Mouse (Mus musculus) limb, embryonic 15.5 days (tissue): Measurements from ENCODE around the gene Dennd4c. TPM values are rescaled to one million over a fixed set of nuclear protein-coding genes. Genes with fewer than 3 reads are reported as not detected.

Experiments used
- ATAC-seq: fragments of 200-750 bp; cut with Nextera tagmentation; 2 replicates; pipeline ENCODE4 v1.8.0; 2017; ENCODE audit warnings: low read depth, moderate TSS enrichment; ENCODE audit not compliant: insufficient number of reproducible peaks, low FRiP score, low TSS enrichment
- H3K27ac ChIP-seq: fragments of 300-500 bp; sonication (generic); 2 replicates; pipeline ENCODE4 v1.5.1; 2015; ENCODE audit warnings: moderate library complexity, mild to moderate bottlenecking, inconsistent platforms
- H3K27me3 ChIP-seq: fragments of 300-500 bp; sonication (generic); 2 replicates; pipeline ENCODE4 v1.6.1; 2015; ENCODE audit warnings: inconsistent platforms
- H3K36me3 ChIP-seq: fragments of 300-500 bp; sonication (generic); 2 replicates; pipeline ENCODE4 v1.6.1; 2015; ENCODE audit warnings: inconsistent platforms
- H3K4me1 ChIP-seq: fragments of 300-500 bp; sonication (generic); 2 replicates; pipeline ENCODE4 v1.6.1; 2015; ENCODE audit warnings: inconsistent platforms
- H3K4me2 ChIP-seq: fragments of 300-500 bp; sonication (generic); 2 replicates; pipeline ENCODE4 v1.6.1; 2015; ENCODE audit warnings: mild to moderate bottlenecking, inconsistent platforms
- H3K4me3 ChIP-seq: fragments of 300-500 bp; sonication (generic); 2 replicates; pipeline ENCODE4 v1.5.1; 2015; ENCODE audit warnings: mild to moderate bottlenecking, inconsistent platforms
- H3K9ac ChIP-seq: fragments of 300-500 bp; sonication (generic); 2 replicates; pipeline ENCODE4 v1.6.1; 2015; ENCODE audit warnings: inconsistent platforms
- H3K9me3 ChIP-seq: fragments of 300-500 bp; sonication (generic); 2 replicates; pipeline ENCODE4 v1.6.1; 2016; ENCODE audit warnings: inconsistent platforms
- WGBS: fragments of 180-500 bp; shearing (Covaris S2); methylation state at CpG from one replicate; pipeline ENCODE4 v1.1.7; 2015; 5-methylcytosine and 5-hydroxymethylcytosine counted together
- polyA plus RNA-seq: library from polyadenylated mRNA; unstranded; fragments of >200 nt; fragmentation: Nextera tagmentation; extraction: Ambion mirVana; gene quantifications from 2 replicates; pipeline ENCODE4 v1.2.1, GENCODE M21; 2015

Dennd4c gene
- polyA plus RNA-seq, 1 experiment from 2014 or later: 7.7 TPM

GRCm38 (mm10) chr4:86725175-86725574 lies 23.2 kb upstream of the Dennd4c start:
- Histone ChIP-seq H3K27me3 (no peaks in the 10 kb centered on the region), H3K4me2 (no peak overlapping the region), H3K4me3 (no peak overlapping the region), H3K9me3 (no peaks in the 10 kb centered on the region), H3K9ac (no peak overlapping the region), H3K27ac (no peak overlapping the region), H3K4me1 (no peaks in the 10 kb centered on the region), H3K36me3 (no peaks in the 10 kb centered on the region)
- WGBS: 17% methylated on average over 4 of the region's 4 CpGs
- ATAC-seq: no peak

- no peaks in the 10 kb centered on the region for H3K36me3 ChIP-seq
- H3K27ac ChIP-seq: no peak overlapping the region
- no peak overlapping the region for H3K4me3 ChIP-seq
- H3K4me2 ChIP-seq: no peak overlapping the region
- no peaks in the 10 kb centered on the region for H3K27me3 ChIP-seq
- no peak for ATAC-seq
- H3K9ac ChIP-seq: no peak overlapping the region
- no peaks in the 10 kb centered on the region for H3K9me3 ChIP-seq
- H3K4me1 ChIP-seq: no peaks in the 10 kb centered on the region
- 92% methylated on average over 5 of the region's 5 CpGs for WGBS
Observed at GRCm38 (mm10) chr4:86726141-86726540, 22.2 kb upstream of the Dennd4c start.

- H3K4me3 ChIP-seq: no peak overlapping the region
- no peak overlapping the region for H3K27ac ChIP-seq
- H3K9ac ChIP-seq: no peak overlapping the region
- no peak for ATAC-seq
- 59% methylated on average over 6 of the region's 6 CpGs for WGBS
- H3K4me2 ChIP-seq: no peak overlapping the region
- no peaks in the 10 kb centered on the region for H3K27me3 ChIP-seq
- H3K36me3 ChIP-seq: no peaks in the 10 kb centered on the region
- H3K4me1 ChIP-seq: no peaks in the 10 kb centered on the region
- no peaks in the 10 kb centered on the region for H3K9me3 ChIP-seq
Observed at GRCm38 (mm10) chr4:86729829-86730228, 18.5 kb upstream of the Dennd4c start.

- no peak for ATAC-seq
- WGBS: 87% methylated on average over 19 of the region's 19 CpGs
- no peaks in the 10 kb centered on the region for H3K36me3 ChIP-seq
Observed at GRCm38 (mm10) chr4:86734088-86734841, 14.1 kb upstream of the Dennd4c start.

GRCm38 (mm10) chr4:86739308-86739993 lies 8.9 kb upstream of the Dennd4c start:
- H3K4me3 ChIP-seq: no peak overlapping the region
- 0 out of 2 replicates have a peak, but pooled peaks cover 5% of the 10 kb centered on the region for H3K9me3 ChIP-seq
- no peaks in the 10 kb centered on the region for H3K4me1 ChIP-seq
- no peak overlapping the region for H3K4me2 ChIP-seq
- H3K9ac ChIP-seq: no peak overlapping the region
- no peaks in the 10 kb centered on the region for H3K27me3 ChIP-seq
- 78% methylated on average over 5 of the region's 5 CpGs for WGBS
- ATAC-seq: no peak
- H3K36me3 ChIP-seq: no peaks in the 10 kb centered on the region
- no peak overlapping the region for H3K27ac ChIP-seq

More at GRCm38 (mm10) chr4:86734088-86734841, 14.1 kb upstream of the Dennd4c start:
- Histone ChIP-seq H3K4me3 (no peak overlapping the region), H3K9me3 (no peaks in the 10 kb centered on the region), H3K4me2 (no peak overlapping the region), H3K27ac (no peak overlapping the region), H3K4me1 (no peaks in the 10 kb centered on the region), H3K27me3 (no peaks in the 10 kb centered on the region), H3K9ac (no peak overlapping the region)

- peak overlapping the region; percentile 76 for H3K9ac ChIP-seq
- H3K4me2 ChIP-seq: peak overlapping the region; percentile 70
- peak overlapping the region; percentile 69 for H3K4me3 ChIP-seq
- no peaks in the 10 kb centered on the region for H3K36me3 ChIP-seq
- ATAC-seq: no peak
- H3K9me3 ChIP-seq: no peaks in the 10 kb centered on the region
- H3K27me3 ChIP-seq: no peaks in the 10 kb centered on the region
- peaks cover 13% of the 10 kb centered on the region; the same call in 1 of the 2 replicates for H3K4me1 ChIP-seq
- WGBS: 2% methylated on average over 13 of the region's 13 CpGs
- peak overlapping the region; percentile 90; the same call in 1 of the 2 replicates for H3K27ac ChIP-seq
Observed at GRCm38 (mm10) chr4:86749361-86749841, 1.0 kb downstream of the Dennd4c start.

GRCm38 (mm10) chr4:86750346-86750945 lies 2.1 kb downstream of the Dennd4c start:
- no peak overlapping the region for H3K4me3 ChIP-seq
- no peaks in the 10 kb centered on the region for H3K9me3 ChIP-seq
- peaks cover 13% of the 10 kb centered on the region; the same call in 1 of the 2 replicates for H3K4me1 ChIP-seq
- no peak for ATAC-seq
- H3K27ac ChIP-seq: no peak overlapping the region
- WGBS: 58% methylated on average over 10 of the region's 10 CpGs
- no peak overlapping the region for H3K9ac ChIP-seq
- H3K4me2 ChIP-seq: peak overlapping the region; percentile 2; the same call in 1 of the 2 replicates
- no peaks in the 10 kb centered on the region for H3K27me3 ChIP-seq
- no peaks in the 10 kb centered on the region for H3K36me3 ChIP-seq

- H3K4me1 ChIP-seq: no peaks in the 10 kb centered on the region
- no peaks in the 10 kb centered on the region for H3K9me3 ChIP-seq
- H3K27ac ChIP-seq: no peak overlapping the region
- no peak for ATAC-seq
- H3K9ac ChIP-seq: no peak overlapping the region
- H3K27me3 ChIP-seq: no peaks in the 10 kb centered on the region
- H3K4me2 ChIP-seq: no peak overlapping the region
- H3K4me3 ChIP-seq: no peak overlapping the region
- no peaks in the 10 kb centered on the region for H3K36me3 ChIP-seq
Observed at GRCm38 (mm10) chr4:86764307-86764706, 16.0 kb downstream of the Dennd4c start.

GRCm38 (mm10) chr4:86777587-86777986 lies 29.2 kb downstream of the Dennd4c start:
- H3K27ac ChIP-seq: no peak overlapping the region
- H3K27me3 ChIP-seq: no peaks in the 10 kb centered on the region
- H3K36me3 ChIP-seq: peaks cover 15% of the 10 kb centered on the region
- no peak for ATAC-seq
- no peaks in the 10 kb centered on the region for H3K4me1 ChIP-seq
- no peaks in the 10 kb centered on the region for H3K9me3 ChIP-seq
- no peak overlapping the region for H3K4me2 ChIP-seq
- H3K9ac ChIP-seq: no peak overlapping the region
- no peak overlapping the region for H3K4me3 ChIP-seq
- WGBS: 77% methylated on average over 9 of the region's 9 CpGs

- ATAC-seq: no peak
- 55% methylated on average over 2 of the region's 2 CpGs for WGBS
- H3K27ac ChIP-seq: no peak overlapping the region
- H3K27me3 ChIP-seq: no peaks in the 10 kb centered on the region
- no peak overlapping the region for H3K9ac ChIP-seq
- H3K4me2 ChIP-seq: no peak overlapping the region
- H3K4me3 ChIP-seq: no peak overlapping the region
- no peaks in the 10 kb centered on the region for H3K4me1 ChIP-seq
- H3K36me3 ChIP-seq: peaks cover 24% of the 10 kb centered on the region
- H3K9me3 ChIP-seq: no peaks in the 10 kb centered on the region
Observed at GRCm38 (mm10) chr4:86810604-86811003, 62.2 kb downstream of the Dennd4c start.

- H3K4me2 ChIP-seq: no peak overlapping the region
- no peaks in the 10 kb centered on the region for H3K27me3 ChIP-seq
- H3K9ac ChIP-seq: no peak overlapping the region
- no peak overlapping the region for H3K4me3 ChIP-seq
- no peaks in the 10 kb centered on the region for H3K4me1 ChIP-seq
- peaks cover 15% of the 10 kb centered on the region for H3K36me3 ChIP-seq
- ATAC-seq: no peak
- no peak overlapping the region for H3K27ac ChIP-seq
- H3K9me3 ChIP-seq: no peaks in the 10 kb centered on the region
- WGBS: 85% methylated on average over 3 of the region's 3 CpGs
Observed at GRCm38 (mm10) chr4:86814850-86815249, 66.5 kb downstream of the Dennd4c start.

GRCm38 (mm10) chr4:86823169-86823568 lies 74.8 kb downstream of the Dennd4c start:
- 52% methylated on average over 2 of the region's 2 CpGs for WGBS
- ATAC-seq: no peak
- H3K4me3 ChIP-seq: no peak overlapping the region
- no peak overlapping the region for H3K4me2 ChIP-seq
- H3K9ac ChIP-seq: no peak overlapping the region
- no peaks in the 10 kb centered on the region for H3K27me3 ChIP-seq
- H3K27ac ChIP-seq: no peak overlapping the region
- H3K9me3 ChIP-seq: no peaks in the 10 kb centered on the region
- H3K36me3 ChIP-seq: peaks cover 49% of the 10 kb centered on the region
- no peaks in the 10 kb centered on the region for H3K4me1 ChIP-seq
